Mouse (Mus musculus) small intestine, adult 2 months (tissue): ENCODE results near the gene Nup62.

Experiments
- CTCF ChIP-seq: fragments of 200-500 bp; IDR thresholded peaks from 2 replicates; pipeline ENCODE4 v1.5.1; 2012; ENCODE audit warnings: low read depth, mild to moderate bottlenecking, control low read depth, inconsistent platforms, low read length, moderate library complexity, mixed read lengths; ENCODE audit not compliant: insufficient replicate concordance, insufficient read length; ENCODE audit errors: extremely low read depth
- POLR2A ChIP-seq: fragments of 200-500 bp; IDR thresholded peaks from 2 replicates; pipeline ENCODE4 v1.6.1; 2012; ENCODE audit warnings: low read depth, mild to moderate bottlenecking, control low read depth, inconsistent platforms, low read length, moderate library complexity

GRCm38 (mm10) chr7:44824872-44825271 lies 9.0 kb downstream of the Nup62 start:
- TF ChIP-seq CTCF: peak; percentile 48; the same call in 1 of the 2 replicates
- no peak for TF ChIP-seq POLR2A
